Mouse (Mus musculus): ENCODE measurements around the gene Mterf1b. TPM values are rescaled to one million over a fixed set of nuclear protein-coding genes. Genes with fewer than 3 reads are reported as not detected.

Mterf1b gene
- polyA plus RNA-seq (2014; fragmentation: Illumina TruSeq; extraction: RNeasy Lipid Tissue Mini Kit (QIAGEN cat#74804); ENCODE audit: low read depth, low replicate concordance): 3.2 TPM

DNA sequence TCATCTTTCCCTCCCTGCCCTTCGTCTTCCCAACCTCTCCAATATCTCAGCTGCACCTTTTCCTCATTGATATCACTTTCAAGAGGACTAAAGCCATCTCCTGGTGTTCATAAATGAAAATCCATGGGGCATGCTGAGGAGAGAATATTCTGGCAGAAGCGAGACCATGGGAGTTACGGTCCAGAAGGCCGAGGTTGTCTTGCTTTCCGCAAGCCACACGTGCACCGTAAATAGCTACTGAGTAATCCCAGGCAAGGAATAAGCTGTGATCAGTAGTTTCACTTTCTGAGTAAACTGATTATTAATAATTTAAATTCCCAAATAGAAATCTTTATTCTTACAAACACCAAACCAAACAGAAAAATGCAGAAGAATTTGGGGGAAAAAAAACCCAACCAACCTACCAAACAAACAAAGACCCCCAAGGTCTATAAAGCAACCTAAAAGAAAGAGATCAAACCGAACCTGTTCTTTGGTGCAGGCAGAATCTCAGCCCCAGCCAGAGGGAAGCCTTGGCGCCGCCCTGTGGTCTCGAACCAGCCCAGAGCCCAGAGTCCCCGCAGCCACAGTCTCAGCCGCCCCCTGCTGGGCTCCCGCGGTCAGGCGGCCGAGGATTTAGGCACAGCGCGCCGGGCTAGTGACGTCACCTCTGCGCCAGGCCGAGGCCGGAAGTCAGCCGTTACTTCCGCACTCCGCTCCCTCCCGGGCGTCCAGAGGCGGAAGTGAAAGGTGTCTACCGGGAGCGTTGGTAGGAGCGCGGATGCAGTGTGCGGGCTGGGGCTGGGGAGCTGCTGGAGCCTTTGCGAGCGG lies at the start of gene Mterf1b:
Mterf1b (plus strand) TSS at position 697 of the 810 bp plus-strand sequence.

Other genes starting within 250 kb of the Mterf1b start
- gene Cyp51, start 87.6 kb upstream of the Mterf1b start, polyA plus RNA-seq (2014; fragmentation: Illumina TruSeq; extraction: RNeasy Lipid Tissue Mini Kit (QIAGEN cat#74804); ENCODE audit: low read depth, low replicate concordance): 259 TPM

Data from liver, adult 10 weeks (tissue).